Mouse (Mus musculus) CD4-positive helper T cell, adult 2 months (primary cell): Measurements from ENCODE around the gene Myo3b.

Experiments used
- DNase-seq: peaks from one replicate; pipeline ENCODE4 v3.0.0-alpha.2; 2012; ENCODE audit warnings: low read depth, missing footprints, low spot score

The Myo3b gene

DNA sequence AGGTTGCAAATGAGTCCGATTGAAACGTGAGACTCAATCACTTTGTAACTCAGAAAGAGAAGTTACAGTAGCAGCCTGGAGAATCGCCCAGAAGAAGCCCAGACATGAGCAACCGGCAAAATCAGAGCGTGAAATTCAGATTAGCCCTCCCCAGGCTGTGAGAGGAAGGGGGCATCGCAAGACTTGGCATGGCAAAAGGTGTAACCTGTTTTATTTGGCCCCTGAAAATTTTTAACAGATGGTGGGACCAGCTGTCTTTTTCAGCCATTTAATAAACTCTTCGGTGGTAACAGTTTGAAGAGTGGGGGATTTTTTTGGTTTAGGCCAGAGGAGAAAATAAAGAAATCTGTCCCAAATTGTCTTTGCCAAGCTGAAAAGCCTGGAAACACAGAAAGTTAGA is 405.2 kb downstream of the Myo3b start:
- DNase-seq, result no peak

DNA sequence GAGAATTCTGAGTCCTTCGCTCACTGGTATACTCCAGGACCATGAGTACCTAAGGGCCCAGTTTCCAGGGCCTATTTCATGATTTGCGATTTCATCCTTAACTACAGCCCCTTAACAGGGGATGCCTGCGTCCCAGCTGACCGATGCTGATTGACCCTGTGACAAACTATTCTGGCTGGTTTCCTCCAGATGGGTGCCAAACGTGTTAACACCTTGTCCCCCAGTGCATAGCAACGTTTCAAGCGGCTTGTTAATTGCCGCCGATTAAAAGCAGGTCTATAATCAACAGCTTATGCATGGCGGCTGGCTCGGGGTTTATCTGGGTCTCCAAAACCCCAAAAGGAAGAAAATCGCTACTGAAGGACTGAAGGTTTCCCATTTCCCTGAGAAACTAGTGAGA is 417.3 kb downstream of the Myo3b start:
- no peak for DNase-seq

DNA sequence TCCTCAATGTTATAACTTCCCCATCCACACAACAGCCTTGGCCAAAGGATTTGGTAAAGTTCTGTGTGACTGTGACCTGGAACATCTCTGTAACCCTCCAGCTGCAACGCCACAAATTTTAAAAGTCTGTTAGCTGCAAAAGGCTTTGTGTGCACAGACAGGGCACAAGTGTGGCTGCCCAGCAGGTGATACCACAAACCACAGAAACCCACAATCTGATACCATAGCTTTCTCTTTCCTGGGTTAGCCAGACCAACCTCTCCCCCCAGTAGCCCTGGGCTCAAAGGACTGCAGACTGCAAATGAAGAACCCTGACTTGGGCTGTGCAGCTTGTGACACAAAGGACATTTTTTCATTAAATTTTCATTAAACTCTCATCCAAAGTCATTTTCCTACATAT is 424.7 kb downstream of the Myo3b start:
- DNase-seq, result no peak

DNA sequence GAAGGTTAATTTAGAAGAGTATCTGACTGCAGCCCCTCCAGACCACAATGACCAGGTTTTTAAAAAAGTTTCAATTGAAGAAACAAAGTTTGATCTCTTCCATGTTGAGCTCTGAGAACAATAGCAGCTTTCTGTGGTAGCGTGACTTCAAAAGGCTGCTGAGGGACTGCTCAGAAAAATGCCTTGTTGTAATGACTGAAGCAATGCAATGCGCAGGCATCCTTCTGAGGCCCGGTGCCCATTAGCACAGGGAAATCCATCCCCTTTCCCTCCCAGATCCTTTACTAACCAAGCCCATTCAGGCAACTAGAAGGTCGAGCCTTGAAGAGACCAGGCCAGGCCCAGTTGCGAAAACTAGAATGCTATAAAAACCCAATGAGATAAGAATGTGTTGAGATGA is 432.2 kb downstream of the Myo3b start:
- DNase-seq, result no peak

DNA sequence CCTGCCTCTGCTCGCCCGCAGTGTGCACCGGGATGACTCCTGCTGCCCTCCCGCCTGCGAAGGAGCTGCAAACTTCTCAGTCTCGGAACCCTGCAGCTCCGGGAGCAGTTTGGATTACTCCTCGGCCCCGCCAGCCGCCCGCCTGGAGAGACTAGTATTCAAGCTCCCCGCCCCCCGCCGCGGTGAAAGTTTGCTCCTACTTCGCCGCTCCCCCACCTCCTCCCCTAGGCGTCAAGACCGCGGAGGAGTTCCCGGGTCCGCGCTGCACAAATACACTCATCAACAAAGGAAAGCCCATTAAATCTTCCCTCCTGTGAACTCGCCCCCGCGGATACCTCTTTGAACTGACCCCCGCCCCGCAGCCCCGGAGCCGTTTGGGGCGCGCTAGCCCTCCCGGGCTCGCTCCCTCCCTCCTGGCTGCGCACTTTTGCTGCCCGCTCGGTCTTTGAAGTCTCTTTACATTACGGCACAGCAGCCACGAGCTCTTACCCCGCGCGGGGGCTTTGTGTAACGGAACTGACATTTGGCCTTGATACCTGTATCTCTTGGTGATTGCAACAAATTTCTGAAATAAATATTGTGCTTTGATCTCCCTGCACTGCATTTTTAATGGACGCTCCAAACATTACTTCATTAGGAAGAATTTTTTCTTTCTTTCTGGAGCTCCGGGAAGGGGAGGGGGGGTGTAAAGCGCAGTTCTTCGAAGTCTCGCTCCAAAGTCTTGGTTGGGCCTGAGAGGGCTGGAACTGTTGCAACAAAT is 433.1 kb downstream of the Myo3b start:
- DNase-seq, result peak; percentile 8
